Mouse (Mus musculus) ovary, postnatal 14 days (tissue): ENCODE results near the gene Vmn1r233.
A peak's percentile ranks its signal among the peaks of the same experiment; 100 is the strongest.

Source experiments
- DNase-seq: peaks from one replicate; pipeline ENCODE4 v3.0.0; 2022; ENCODE audit warnings: low spot score

Vmn1r233 gene

DNA sequence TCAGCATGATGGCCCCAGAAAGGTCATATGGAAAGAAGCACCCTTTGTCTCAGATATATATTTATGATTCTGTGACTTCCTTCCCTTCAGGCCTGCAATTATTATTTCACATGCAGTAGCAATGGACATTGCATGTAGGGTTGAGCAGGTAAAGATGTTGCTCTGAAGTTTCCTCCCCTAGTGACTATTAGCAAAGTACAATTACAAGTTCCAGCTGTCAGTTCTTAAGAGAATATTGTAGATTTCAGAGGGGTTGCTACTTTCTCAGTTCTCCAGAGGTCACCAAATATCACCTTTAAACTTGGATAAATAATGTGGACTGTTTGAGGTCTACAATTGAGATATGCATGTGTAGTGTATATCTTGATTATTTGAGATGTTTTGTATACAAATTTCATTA is at the start of gene Vmn1r233:
Vmn1r233 (minus strand) TSS at position 101 of the 400 bp plus-strand sequence.
- no peak for DNase-seq

DNA sequence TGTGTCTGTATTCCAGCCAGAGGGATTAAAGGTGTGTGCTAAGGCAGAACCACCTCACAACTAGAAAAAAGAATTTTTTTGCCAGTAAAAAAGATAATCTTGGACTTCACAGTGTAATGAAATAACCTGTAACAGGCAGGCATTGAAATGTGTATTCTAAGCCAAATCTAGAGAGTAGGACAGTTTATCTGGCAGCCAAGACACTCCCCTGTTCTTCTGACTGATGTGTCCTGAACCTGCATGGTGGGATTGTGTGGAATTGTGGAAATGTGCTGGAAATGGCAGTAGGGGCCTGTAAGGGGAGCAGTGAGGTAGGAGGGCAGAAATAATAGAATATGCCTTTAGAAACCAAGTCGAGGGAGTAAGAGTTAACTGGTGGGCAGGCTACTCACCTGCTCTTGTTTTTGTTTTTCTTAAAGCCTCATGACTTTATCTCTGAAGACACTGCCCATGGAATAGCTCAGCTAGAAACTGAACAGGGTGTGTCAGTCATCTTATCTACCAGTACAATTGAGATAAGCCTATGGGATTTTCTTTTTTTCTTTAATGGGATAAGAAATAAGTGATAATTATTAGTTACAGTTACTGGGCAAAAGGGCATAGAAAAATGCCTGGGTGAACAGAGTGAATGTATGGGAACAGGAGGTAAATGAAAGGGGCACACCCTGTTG is 22.3 kb upstream of the Vmn1r233 start:
- DNase-seq, result no peak

DNA sequence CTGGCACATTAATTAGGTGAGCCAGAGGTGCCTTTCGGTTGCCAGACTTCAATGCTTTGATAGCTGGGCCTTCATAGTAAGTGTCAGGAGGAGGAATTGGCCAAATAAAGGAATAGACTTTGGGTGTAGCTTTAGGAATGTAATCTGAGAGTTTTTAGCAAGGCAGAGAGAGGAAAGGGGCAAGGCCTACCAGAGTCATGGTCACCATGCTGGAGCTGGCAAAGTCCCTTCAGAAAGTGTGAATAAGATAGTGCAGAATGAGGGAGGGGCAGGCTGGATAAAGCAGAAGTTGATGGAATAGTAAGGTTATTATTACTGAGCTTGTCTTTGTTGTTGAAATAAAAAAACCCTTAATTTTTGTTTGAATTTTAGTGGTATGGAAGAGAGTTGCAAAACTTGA is 13.5 kb upstream of the Vmn1r233 start:
- no peak for DNase-seq

DNA sequence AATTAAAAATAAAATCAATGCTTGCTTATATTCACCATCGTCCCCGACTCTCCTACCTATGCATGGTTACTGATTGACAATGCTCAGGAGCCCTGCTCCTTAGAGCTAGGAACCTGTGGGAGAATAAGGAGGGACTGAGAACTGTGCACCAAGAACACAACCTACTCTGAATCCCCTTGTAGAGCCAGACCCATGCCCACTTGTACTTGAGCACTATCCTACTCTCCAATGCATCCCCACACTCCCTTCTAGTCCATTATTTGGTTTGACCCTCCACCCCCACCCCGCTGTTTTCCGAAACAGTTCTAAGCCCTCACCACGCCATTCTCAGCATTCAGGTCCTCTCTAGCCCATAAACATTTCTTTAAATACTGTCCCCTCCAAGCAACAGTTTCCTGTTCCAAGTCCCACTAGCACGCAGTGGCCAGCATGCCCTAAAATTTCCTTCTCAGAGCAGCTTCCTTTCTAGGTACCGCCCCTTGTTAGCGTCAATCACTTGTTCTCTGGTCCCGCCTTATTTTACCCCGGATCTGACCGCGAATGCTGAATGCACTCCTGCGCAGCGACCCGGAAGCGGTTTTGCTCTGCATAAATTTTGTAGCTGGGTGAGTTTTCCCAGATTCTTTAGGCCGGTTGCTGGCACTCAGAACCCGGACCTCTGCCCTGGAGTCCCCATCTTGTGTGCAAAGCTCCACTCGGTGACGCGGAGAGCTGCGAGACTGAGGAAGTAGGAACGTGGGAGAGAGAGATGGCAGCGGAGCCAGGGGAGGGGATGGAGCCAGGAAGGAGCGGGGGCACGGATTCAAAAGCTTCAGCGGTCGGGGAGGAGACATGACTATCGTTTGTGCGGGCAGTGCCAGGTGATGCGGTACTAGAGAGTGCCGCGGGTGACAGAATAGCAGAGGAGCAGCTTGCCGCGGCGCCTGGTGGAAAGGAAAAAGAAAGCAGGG is 12.4 kb upstream of the Vmn1r233 start, which contains the start of gene Zfp160:
Zfp160 (plus strand) TSS at position 522 of the 950 bp plus-strand sequence.
- DNase-seq, result peak; percentile 73

DNA sequence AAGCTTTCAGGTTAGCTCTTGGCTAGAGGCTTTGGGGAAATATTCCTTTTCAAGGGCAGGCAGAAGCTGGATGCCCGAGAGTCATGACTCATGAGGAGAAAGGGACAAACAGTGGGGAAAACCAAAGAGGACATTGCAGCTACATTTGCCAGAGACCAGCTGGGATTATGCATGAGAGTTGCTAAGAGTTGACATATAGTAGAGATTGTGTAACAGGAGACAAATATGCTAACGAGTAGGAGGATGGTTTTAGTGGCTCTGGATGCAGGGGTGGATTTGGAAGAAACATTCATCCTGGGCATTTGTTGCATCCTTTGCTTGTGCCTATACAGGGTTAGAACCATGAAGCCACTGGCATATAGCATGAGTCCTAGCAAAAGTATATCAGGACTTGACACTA is 2.5 kb downstream of the Vmn1r233 start:
- DNase-seq, result no peak

DNA sequence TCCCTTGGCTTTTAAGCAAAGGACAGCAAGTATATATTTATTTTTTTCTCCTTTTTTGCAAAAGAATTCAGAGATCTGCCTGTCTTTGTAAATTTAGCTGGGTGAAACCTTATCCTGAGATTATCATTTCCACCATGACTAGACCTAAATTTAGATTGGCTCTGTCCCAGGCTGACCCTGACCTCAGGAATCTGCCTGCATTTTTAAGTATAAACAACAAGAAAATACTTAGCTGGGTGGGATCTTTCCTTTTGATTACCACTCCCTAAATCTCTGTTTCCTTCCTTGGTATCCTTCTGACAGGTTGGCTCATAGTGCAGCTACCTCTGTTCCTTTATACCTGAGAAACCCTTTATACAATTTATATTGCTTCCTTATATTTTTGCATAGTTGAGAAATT is 29.6 kb downstream of the Vmn1r233 start:
- no peak for DNase-seq

DNA sequence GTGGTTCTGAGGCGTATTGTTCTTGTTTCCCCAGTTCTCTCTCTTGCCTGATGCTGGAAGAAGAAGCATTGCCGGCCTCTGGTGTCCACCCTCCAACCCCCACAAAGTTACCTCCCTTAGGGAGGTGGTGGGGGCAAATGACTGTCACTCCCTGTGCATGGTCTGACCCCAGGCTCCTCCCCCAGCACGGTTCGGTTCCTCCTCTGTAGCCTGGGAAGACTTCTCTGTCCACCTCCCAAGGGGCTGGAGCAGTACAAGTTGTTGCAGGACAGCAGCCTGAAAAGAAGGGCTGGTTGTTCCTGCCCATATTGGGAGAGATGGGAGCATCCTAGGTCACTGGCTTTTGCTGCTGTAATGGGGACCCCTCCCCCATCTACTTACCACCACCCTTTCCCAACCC is 30.8 kb downstream of the Vmn1r233 start:
- DNase-seq, result no peak

DNA sequence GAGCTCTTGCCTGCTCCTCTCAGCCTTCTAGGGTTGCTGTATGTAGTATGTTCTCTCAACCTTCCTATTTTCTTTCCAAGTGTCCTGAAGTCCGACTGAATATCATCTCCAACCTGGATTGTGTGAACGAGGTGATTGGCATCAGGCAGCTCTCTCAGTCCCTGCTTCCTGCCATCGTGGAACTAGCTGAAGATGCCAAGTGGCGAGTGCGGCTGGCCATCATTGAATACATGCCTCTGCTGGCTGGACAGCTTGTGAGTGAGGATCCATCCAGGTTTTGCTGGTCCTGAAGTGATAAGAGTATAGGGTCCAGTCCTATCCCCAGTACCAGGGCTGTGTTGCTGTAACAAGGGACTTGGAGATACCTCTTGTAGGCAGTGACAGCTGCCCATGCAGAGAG is 35.9 kb downstream of the Vmn1r233 start:
- no peak for DNase-seq

DNA sequence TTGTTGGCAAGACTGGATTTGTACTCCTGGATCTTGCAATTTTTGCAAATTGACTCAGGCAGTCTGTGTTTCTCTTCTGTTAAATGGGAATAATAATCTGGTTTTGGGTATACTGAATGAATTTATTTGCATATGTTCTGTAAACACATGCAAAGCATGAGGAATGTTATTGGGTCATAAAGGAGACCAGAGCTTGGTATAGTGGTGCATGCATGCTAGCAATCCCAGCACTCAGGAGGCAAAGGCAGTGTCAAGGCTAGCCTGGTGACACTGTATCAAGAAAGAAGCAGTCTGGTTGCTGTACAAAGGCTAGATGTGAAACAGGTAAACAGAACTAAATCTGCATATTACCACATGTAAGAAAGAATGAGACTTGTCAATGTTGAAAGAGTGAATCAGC is 49.6 kb downstream of the Vmn1r233 start:
- no peak for DNase-seq

DNA sequence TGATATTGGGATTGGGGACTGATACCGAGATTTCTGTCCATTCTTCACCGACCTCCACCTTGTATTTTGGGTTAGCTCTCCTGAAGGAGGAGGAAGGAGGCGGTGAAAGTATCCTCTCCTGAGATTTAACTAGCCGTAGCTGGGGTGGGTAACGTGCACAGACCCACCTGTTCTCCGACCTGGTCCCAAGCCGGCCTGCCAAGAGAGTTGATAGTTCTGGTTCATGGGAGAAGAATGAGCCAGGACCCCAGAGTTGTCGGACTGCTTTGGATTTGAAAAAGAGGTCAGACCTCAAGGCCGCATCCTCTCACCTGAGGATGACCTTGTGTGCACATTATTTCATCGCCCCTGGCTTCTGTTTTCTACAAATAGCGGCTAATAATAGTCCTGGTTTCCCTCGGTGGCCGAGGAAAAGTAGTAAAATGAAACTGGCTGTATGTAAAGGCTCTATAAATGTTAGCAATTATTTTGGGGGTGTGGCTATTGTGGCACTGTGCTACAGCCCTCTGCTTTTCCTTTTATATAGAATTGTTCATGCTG is 50.2 kb downstream of the Vmn1r233 start:
- DNase-seq, result no peak

DNA sequence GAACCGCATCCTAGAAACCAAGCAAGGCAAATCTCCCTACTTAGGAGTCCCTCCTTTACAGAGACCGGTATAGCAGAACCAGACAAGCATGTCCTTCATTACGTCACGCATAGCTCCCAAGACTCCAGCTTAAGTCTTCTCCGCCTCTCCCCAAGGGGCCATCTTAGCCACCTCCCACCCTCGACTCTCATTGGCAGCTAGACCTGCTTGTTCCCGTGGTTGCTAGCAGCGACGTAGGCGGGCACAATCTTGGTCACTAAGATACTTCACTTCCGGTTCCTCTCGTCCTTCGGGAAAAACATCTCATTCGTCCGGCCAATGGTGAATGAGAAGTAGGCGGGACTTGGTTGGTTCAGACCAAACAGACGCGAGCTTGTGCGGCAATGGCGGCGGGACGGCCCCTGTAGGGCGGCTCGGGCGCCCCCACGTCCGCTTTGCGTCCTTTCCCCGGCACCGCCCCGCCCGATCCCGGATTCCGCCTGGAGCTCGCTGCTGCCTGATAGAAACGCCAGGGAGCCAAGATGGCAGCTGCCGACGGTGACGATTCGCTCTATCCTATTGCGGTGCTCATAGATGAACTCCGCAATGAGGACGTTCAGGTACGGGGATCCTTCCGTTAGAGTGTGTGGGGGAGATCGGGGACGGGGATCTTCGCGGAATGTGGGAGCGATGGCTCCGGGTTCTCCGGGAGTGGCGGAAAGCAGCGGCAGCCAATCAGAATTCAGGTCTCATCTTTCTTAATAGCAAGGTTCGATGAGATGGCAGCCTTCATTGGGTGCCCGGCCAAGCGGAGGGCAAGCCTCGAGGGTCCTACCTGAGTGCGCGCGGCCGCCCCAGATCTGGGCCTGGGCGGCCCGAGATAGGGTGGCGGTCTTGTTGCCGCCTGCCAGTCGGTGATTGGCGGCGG is 51.0 kb downstream of the Vmn1r233 start, which contains the start of gene Ppp2r1a:
Ppp2r1a (plus strand) TSS at position 327 of the 907 bp plus-strand sequence.
- peak; percentile 98 for DNase-seq

DNA sequence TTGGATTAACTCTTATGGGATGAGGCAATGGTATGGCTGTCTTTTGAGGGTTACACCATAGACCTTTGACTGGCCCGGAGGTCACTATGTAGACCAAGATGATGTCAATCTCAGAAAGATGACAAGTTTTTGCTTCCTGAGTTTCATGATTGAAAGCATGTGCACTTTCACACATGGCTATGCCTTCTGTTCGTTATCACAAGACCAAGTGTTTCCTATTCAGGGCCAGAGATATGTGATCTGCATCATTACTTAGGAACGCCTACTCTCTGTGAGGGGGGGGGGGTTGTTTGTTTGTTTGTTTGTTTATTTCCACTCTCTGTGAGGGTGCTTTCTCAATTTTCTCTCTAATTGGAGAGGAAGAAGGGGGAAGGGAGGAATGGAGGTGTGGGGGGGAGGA is 52.0 kb downstream of the Vmn1r233 start:
- no peak for DNase-seq
